Mouse (Mus musculus) heart, embryonic 11.5 days (tissue): Measurements from ENCODE around the gene Ube2d3. TPM values are rescaled to one million over a fixed set of nuclear protein-coding genes. Genes with fewer than 3 reads are reported as not detected.
"Not testable (repeated sequence)": the region's sequence is repeated elsewhere in the genome, so short reads cannot be mapped to it uniquely, and the experiment has no call there.

ENCODE experiments used
- ATAC-seq: fragments of 200-750 bp; cut with Nextera tagmentation; replicated peaks from 2 replicates; pipeline ENCODE4 v1.8.0; 2017; ENCODE audit warnings: moderate library complexity; ENCODE audit not compliant: insufficient number of reproducible peaks, low FRiP score, low TSS enrichment
- H3K27ac ChIP-seq: fragments of 300-500 bp; sonication (generic); 2 replicates; pipeline ENCODE4 v1.5.1; 2014; ENCODE audit warnings: mild to moderate bottlenecking, low read depth, low read length
- H3K27me3 ChIP-seq: fragments of 300-500 bp; sonication (generic); 2 replicates; pipeline ENCODE4 v1.6.1; 2014; ENCODE audit warnings: mild to moderate bottlenecking, low read length, mixed read lengths; ENCODE audit not compliant: control insufficient read depth, insufficient read depth
- H3K36me3 ChIP-seq: fragments of 300-500 bp; sonication (generic); 2 replicates; pipeline ENCODE4 v1.6.1; 2014; ENCODE audit warnings: mild to moderate bottlenecking, low read length, moderate library complexity, mixed read lengths; ENCODE audit not compliant: control insufficient read depth, insufficient read depth
- H3K4me1 ChIP-seq: fragments of 300-500 bp; sonication (generic); 2 replicates; pipeline ENCODE4 v1.6.1; 2014; ENCODE audit warnings: low read length; ENCODE audit not compliant: control insufficient read depth, insufficient read depth
- H3K4me2 ChIP-seq: fragments of 300-500 bp; sonication (generic); 2 replicates; pipeline ENCODE4 v1.6.1; 2014; ENCODE audit warnings: mild to moderate bottlenecking, moderate library complexity
- H3K4me3 ChIP-seq: fragments of 300-500 bp; sonication (generic); 2 replicates; pipeline ENCODE4 v1.5.1; 2014; ENCODE audit warnings: low read depth, low read length
- H3K9ac ChIP-seq: fragments of 300-500 bp; sonication (generic); 2 replicates; pipeline ENCODE4 v1.6.1; 2014; ENCODE audit warnings: mild to moderate bottlenecking, low read depth, low read length, moderate library complexity
- H3K9me3 ChIP-seq: fragments of 300-500 bp; sonication (generic); replicated peaks from 2 replicates; pipeline ENCODE4 v1.6.1; 2016; ENCODE audit warnings: low read length; ENCODE audit not compliant: control insufficient read depth
- WGBS: fragments of 180-500 bp; shearing (Covaris S2); extraction: QIAGEN DNeasy Blood & Tissue Kit; methylation state at CpG from one replicate; pipeline ENCODE4 v1.1.7; 2014; ENCODE audit not compliant: insufficient replicate concordance; 5-methylcytosine and 5-hydroxymethylcytosine counted together
- polyA plus RNA-seq: library from polyadenylated mRNA; unstranded; fragments of >200 nt; fragmentation: Nextera tagmentation; extraction: Ambion mirVana; gene quantifications from 2 replicates; pipeline ENCODE4 v1.2.1, GENCODE M21; 2014

The Ube2d3 gene
- polyA plus RNA-seq, 1 experiment from 2014 or later: 497 TPM

DNA sequence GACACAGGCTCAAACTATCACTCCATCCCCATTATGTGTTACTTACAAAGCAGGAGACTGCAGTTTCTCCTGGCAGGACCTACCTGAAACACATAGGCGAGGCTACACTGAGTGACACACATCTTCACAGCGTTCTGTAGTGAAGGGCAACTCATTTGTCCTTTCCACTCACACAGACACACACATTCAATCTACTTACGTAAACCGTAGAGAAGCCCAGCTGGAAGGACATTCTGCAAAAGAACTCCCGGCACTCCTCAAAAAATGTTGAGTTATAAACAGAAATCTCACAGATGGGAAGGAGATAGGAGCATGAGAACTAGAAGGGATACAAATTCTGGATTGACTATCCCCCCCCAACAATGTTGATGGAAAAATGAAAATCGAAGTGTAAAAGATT lies 38.3 kb downstream of the Ube2d3 start:
- Histone ChIP-seq H3K36me3 (no peaks in the 10 kb centered on the region), H3K4me1 (no peaks in the 10 kb centered on the region), H3K4me2 (no peak overlapping the region), H3K27me3 (no peaks in the 10 kb centered on the region), H3K27ac (no peak overlapping the region), H3K4me3 (no peak overlapping the region), H3K9me3 (no peaks in the 10 kb centered on the region), H3K9ac (no peak overlapping the region)
- no peak for ATAC-seq
- 71% methylated on average over 6 of the region's 6 CpGs for WGBS

DNA sequence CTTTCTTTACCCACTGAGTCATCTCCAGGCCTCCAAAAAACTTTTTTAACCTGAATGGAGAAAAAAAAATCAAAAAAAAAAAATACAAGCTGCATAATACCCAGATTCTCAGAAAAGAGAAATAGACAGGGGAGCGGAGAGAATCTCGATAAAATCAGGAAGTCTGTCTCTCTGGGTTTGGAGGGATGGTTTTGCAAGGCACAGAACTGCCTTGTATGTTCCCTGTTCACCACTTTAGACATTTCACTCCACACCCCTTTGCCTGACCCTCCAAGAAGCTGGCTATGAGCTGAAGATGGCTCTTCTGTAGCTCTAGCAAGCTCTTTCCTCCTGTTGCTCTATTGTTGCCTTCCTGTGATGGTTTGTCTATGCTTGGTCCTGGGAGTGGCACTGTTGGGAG lies 39.0 kb downstream of the Ube2d3 start:
- H3K9me3 ChIP-seq: no peaks in the 10 kb centered on the region
- H3K4me3 ChIP-seq: no peak overlapping the region
- no peaks in the 10 kb centered on the region for H3K36me3 ChIP-seq
- H3K27ac ChIP-seq: no peak overlapping the region
- H3K4me2 ChIP-seq: no peak overlapping the region
- H3K9ac ChIP-seq: no peak overlapping the region
- no peak for ATAC-seq
- WGBS: 86% methylated on average over 2 of the region's 2 CpGs
- H3K4me1 ChIP-seq: no peaks in the 10 kb centered on the region
- no peaks in the 10 kb centered on the region for H3K27me3 ChIP-seq

DNA sequence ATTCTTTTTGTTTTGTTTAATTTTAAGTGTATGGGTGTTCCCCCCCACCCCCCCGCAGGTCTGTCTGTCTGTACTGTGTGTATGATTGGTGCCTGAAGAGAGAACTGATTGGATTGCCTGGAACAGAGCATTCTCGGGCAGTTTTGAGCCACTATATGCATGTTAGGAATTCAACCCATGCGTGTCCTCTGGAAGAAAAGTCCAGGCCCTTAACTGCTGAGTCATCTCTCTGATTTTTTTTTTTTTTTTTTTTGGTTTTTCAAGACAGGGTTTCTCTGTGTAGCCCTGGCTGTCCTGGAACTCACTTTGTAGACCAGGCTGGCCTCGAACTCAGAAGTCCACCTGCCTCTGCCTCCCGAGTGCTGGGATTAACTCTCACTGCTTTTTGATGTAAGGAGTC lies 41.1 kb downstream of the Ube2d3 start:
- not testable (repeated sequence) for ATAC-seq, H3K4me2 ChIP-seq, H3K9me3 ChIP-seq, H3K36me3 ChIP-seq, H3K4me3 ChIP-seq, H3K9ac ChIP-seq, H3K27me3 ChIP-seq, H3K4me1 ChIP-seq, H3K27ac ChIP-seq
- WGBS: 72% methylated on average over 5 of the region's 5 CpGs

DNA sequence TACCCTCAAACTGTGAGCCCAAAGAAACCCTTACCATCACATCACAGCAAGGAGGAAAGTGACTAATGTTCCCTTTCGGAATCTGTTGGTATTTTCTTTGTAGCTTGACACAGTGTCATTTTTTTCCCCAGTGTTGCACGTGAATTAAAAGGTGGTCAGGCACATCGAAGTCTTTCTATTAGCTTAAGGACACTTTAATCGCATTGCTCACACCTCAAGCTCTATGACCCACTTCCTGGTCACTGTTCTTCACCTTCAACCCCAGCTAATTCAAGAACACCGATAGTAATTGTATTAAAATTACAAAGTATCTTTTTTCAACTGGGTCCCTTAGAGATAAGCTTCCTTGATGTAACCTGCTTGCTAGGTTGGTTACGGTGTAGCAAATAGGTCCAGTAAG lies 42.8 kb downstream of the Ube2d3 start:
- WGBS: 82% methylated on average over 6 of the region's 6 CpGs

DNA sequence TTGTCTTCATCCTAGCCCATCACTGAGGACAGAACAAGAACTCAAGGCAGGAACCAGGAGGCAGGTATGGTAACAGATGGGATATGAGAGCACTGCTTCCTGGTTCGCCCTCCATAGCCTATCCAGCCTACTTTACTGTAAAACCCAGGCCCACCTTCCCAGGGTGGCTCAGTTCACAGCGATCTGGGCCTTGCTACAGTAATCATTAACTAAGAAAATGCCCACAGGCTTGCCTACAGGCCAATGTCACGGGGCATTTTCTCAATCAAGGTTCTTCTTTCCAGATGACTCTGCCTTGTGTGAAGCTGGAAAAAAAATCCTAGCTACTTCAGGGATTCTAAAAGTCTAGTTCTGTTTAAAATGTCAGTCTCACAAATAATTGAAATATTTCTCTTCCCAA lies 43.7 kb downstream of the Ube2d3 start:
- Histone ChIP-seq H3K9me3 (no peaks in the 10 kb centered on the region), H3K4me1 (0 out of 2 replicates have a peak, but pooled peaks cover 4% of the 10 kb centered on the region), H3K4me2 (no peak overlapping the region), H3K9ac (no peak overlapping the region), H3K27me3 (no peaks in the 10 kb centered on the region), H3K4me3 (no peak overlapping the region), H3K36me3 (no peaks in the 10 kb centered on the region), H3K27ac (no peak overlapping the region)
- 82% methylated on average over 3 of the region's 3 CpGs for WGBS
- ATAC-seq: no peak

More for the DNA sequence above, 42.8 kb downstream of the Ube2d3 start:
- no peak overlapping the region for H3K4me3 ChIP-seq
- no peak for ATAC-seq
- no peaks in the 10 kb centered on the region for H3K9me3 ChIP-seq
- 0 out of 2 replicates have a peak, but pooled peaks cover 4% of the 10 kb centered on the region for H3K4me1 ChIP-seq
- no peaks in the 10 kb centered on the region for H3K36me3 ChIP-seq
- no peak overlapping the region for H3K27ac ChIP-seq
- no peak overlapping the region for H3K4me2 ChIP-seq
- no peaks in the 10 kb centered on the region for H3K27me3 ChIP-seq
- no peak overlapping the region for H3K9ac ChIP-seq

DNA sequence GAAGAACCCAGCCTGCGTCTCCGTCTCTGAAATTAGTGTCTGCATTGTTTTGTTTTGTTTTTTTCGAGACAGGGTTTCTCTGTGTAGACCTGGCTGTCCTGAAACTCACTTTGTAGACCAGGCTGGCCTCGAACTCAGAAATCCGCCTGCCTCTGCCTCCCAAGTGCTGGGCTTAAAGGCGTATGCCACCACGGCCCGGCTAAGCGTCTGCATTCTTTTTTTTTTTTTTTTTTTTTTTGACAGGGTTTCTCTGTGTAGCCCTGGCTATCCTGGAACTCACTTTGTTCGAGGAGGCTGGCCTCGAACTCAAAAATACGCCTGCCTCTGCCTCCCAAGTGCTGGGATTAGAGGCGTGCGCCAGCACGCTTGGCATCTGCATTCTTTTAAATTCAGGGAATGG lies 46.7 kb downstream of the Ube2d3 start:
- 81% methylated on average over 15 of the region's 15 CpGs for WGBS
- not testable (repeated sequence) for H3K9ac ChIP-seq, H3K4me1 ChIP-seq, H3K27ac ChIP-seq, H3K27me3 ChIP-seq, ATAC-seq, H3K36me3 ChIP-seq, H3K9me3 ChIP-seq
- peak overlapping the region; percentile 93 for H3K4me2 ChIP-seq
- H3K4me3 ChIP-seq: peak overlapping the region; percentile 85

DNA sequence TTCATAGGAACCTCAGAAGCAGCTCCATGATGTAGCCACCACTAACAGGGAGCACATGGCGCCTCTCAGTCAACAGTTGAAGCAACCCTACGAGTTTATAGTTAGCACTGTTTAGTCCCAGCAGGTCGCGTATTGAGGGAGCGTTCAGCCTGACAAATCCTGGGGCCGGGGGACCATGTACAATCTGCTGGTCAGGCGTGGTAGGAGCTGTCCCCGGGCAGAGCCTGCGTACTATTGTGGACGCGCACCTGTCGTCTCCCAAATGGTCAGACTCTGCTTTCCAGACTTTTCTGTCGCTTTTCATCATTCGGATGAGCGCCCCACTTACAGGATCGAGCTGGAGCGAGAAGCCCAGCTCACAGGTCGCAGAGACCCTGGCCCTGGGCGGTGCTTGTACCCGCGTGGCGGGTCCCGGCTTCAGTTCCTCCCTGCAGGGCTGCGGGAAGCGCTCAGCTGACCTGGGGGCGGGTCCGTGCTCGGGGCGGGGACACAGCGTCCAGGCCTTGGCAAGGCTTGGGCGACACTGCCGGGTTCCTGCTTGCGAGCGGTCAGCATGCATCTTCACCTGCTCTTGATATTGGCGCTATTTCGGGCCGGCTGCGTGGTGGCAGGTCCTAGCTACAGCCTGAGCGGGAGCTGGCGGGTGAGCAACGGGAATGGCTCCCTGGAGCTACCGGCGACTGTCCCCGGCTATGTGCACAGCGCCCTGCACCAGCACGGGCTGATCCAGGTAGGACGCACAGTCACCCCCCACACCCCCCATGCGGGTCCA lies 47.4 kb downstream of the Ube2d3 start, which contains the start of gene Manba:
Gene Manba, plus strand, starts transcription at position 484 of the 772 bp plus-strand sequence.
- Histone ChIP-seq H3K4me2 (peak within 1 kb of the TSS; percentile 93), H3K9ac (peak within 1 kb of the TSS; percentile 77), H3K27me3 (no peaks in the 10 kb centered on the region), H3K27ac (peak within 1 kb of the TSS; percentile 60), H3K4me3 (peak within 1 kb of the TSS; percentile 85), H3K9me3 (no peaks in the 10 kb centered on the region), H3K36me3 (no peaks in the 10 kb centered on the region), H3K4me1 (0 out of 2 replicates have a peak, but pooled peaks cover 4% of the 10 kb centered on the region)
- 3% methylated on average over 48 of the region's 48 CpGs for WGBS
- peak; percentile 88 for ATAC-seq

DNA sequence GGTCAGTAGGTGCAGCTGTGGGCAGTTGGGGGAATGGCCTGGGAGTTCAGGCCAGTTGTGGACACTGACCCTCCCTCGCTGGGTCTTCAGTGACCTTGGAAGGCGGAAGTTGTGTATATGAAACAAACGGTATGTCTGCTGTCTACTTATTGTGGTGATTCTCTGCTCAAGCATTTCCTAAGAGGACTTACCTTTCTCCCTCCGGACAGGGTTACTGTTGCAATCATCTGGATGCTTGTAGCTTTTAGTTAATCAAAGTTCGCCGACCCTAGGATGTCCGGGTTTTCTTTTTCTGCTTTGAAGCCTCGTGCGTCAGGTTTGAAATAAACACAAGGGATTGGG lies 47.9 kb downstream of the Ube2d3 start:
- ATAC-seq: no peak
- H3K9me3 ChIP-seq: no peaks in the 10 kb centered on the region
- H3K27me3 ChIP-seq: no peaks in the 10 kb centered on the region
- 16% methylated on average over 9 of the region's 9 CpGs for WGBS
- H3K27ac ChIP-seq: peak overlapping the region; percentile 60; the same call in 1 of the 2 replicates
- H3K36me3 ChIP-seq: no peaks in the 10 kb centered on the region
- H3K9ac ChIP-seq: peak overlapping the region; percentile 77
- peak overlapping the region; percentile 85 for H3K4me3 ChIP-seq
- H3K4me2 ChIP-seq: peak overlapping the region; percentile 93
- 0 out of 2 replicates have a peak, but pooled peaks cover 4% of the 10 kb centered on the region for H3K4me1 ChIP-seq

DNA sequence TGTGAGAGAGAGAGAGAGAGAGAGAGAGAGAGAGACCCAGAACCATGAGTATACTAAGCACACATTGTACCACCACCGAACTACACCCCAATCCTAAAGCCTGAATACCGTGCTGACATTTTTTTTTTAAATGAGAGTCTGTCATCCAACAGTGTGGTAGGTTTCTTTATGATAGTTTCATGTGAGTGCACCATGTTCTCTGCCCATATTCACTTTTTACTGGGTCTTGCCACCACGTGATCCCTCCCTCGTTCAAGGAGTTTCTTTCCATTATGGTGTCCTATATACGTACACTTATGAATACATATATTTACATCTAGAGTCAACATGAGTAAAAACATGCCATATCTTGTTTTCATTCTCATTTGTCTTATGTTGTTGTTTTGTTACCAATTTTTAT lies 48.4 kb downstream of the Ube2d3 start:
- H3K9me3 ChIP-seq: no peaks in the 10 kb centered on the region
- H3K9ac ChIP-seq: peak overlapping the region; percentile 77
- no peaks in the 10 kb centered on the region; the same call in 1 of the 2 replicates for H3K36me3 ChIP-seq
- peak overlapping the region; percentile 93 for H3K4me2 ChIP-seq
- H3K27ac ChIP-seq: no peak overlapping the region
- H3K4me1 ChIP-seq: 0 out of 2 replicates have a peak, but pooled peaks cover 4% of the 10 kb centered on the region
- ATAC-seq: no peak
- peak overlapping the region; percentile 85 for H3K4me3 ChIP-seq
- 83% methylated on average over 5 of the region's 5 CpGs for WGBS
- H3K27me3 ChIP-seq: no peaks in the 10 kb centered on the region
